Mouse (Mus musculus): ENCODE measurements around the gene Tssk4.

- TF ChIP-seq POLR2A (IDR thresholded peaks at IDR 0.05; ENCODE audit: low read depth, low read length) (peak; percentile 53; the same call in 1 of the 2 replicates), CTCF (IDR thresholded peaks at IDR 0.05; ENCODE audit: extremely low read depth, insufficient read depth, insufficient read length, insufficient replicate concordance) (no peak)
Observed at GRCm38 (mm10) chr14:55671833-55672740, 22.1 kb downstream of the Tssk4 start, which contains the start of the genes Gmpr2 and Nedd8.

Data from spleen, adult 2 months (tissue).